Mouse (Mus musculus) ovary, postnatal 14 days (tissue): ENCODE results near the gene Rxfp1.
A peak's percentile ranks its signal among the peaks of the same experiment; 100 is the strongest.
"Not testable (repeated sequence)": the region's sequence is repeated elsewhere in the genome, so short reads cannot be mapped to it uniquely, and the experiment has no call there.

Experiments used
- DNase-seq: peaks from one replicate; pipeline ENCODE4 v3.0.0; 2022; ENCODE audit warnings: low spot score

Rxfp1 gene

GRCm38 (mm10) chr3:79737780-79738179 lies at the start of gene Rxfp1:
Rxfp1 (minus strand) TSS chr3:79737880.
- DNase-seq = no peak

- no peak for DNase-seq
Observed at GRCm38 (mm10) chr3:79784362-79784736, 46.7 kb upstream of the Rxfp1 start.

- DNase-seq = no peak
Observed at GRCm38 (mm10) chr3:79783630-79784361, 46.1 kb upstream of the Rxfp1 start.

- no peak for DNase-seq
Observed at GRCm38 (mm10) chr3:79772701-79773100, 35.0 kb upstream of the Rxfp1 start.

- DNase-seq = no peak
Observed at GRCm38 (mm10) chr3:79753736-79754135, 16.1 kb upstream of the Rxfp1 start.

GRCm38 (mm10) chr3:79746585-79746984 lies 8.9 kb upstream of the Rxfp1 start:
- no peak for DNase-seq

GRCm38 (mm10) chr3:79745101-79745500 lies 7.4 kb upstream of the Rxfp1 start:
- DNase-seq = no peak

- DNase-seq = no peak
Observed at GRCm38 (mm10) chr3:79744415-79744814, 6.7 kb upstream of the Rxfp1 start.

- DNase-seq = no peak
Observed at GRCm38 (mm10) chr3:79740351-79740750, 2.7 kb upstream of the Rxfp1 start.

GRCm38 (mm10) chr3:79738451-79738850 lies 771 bp upstream of the Rxfp1 start:
- no peak for DNase-seq

- no peak for DNase-seq
Observed at GRCm38 (mm10) chr3:79726506-79727075, 11.1 kb downstream of the Rxfp1 start.

GRCm38 (mm10) chr3:79720756-79721484 lies 16.8 kb downstream of the Rxfp1 start:
- no peak for DNase-seq

GRCm38 (mm10) chr3:79706436-79706835 lies 31.2 kb downstream of the Rxfp1 start:
- no peak for DNase-seq

- no peak for DNase-seq
Observed at GRCm38 (mm10) chr3:79703135-79703534, 34.5 kb downstream of the Rxfp1 start.

- DNase-seq = no peak
Observed at GRCm38 (mm10) chr3:79691957-79692356, 45.7 kb downstream of the Rxfp1 start.

GRCm38 (mm10) chr3:79690111-79690651 lies 47.5 kb downstream of the Rxfp1 start:
- DNase-seq = no peak

- not testable (repeated sequence) for DNase-seq
Observed at GRCm38 (mm10) chr3:79688101-79688500, 49.6 kb downstream of the Rxfp1 start.

GRCm38 (mm10) chr3:79683529-79683928 lies 54.2 kb downstream of the Rxfp1 start:
- no peak for DNase-seq

- no peak for DNase-seq
Observed at GRCm38 (mm10) chr3:79682351-79683132, 55.1 kb downstream of the Rxfp1 start.

GRCm38 (mm10) chr3:79676411-79676810 lies 61.3 kb downstream of the Rxfp1 start:
- DNase-seq = no peak

GRCm38 (mm10) chr3:79674641-79675040 lies 63.0 kb downstream of the Rxfp1 start:
- DNase-seq = no peak

GRCm38 (mm10) chr3:79673082-79673481 lies 64.6 kb downstream of the Rxfp1 start:
- DNase-seq = peak; percentile 63
